Mouse (Mus musculus) limb, embryonic 12.5 days (tissue): ENCODE measurements at regions not wholly inside any gene's neighbourhood (a gene's known extent, or its start where the extent isn't known, plus 50 kb on each side); places are given as distances from the start of the nearest gene placed in this dataset.

ENCODE experiments used
- ATAC-seq: fragments of 200-750 bp; cut with Nextera tagmentation; 2 replicates; pipeline ENCODE4 v1.8.0; 2017; ENCODE audit warnings: low read depth, moderate TSS enrichment; ENCODE audit not compliant: insufficient number of reproducible peaks, insufficient read depth, low FRiP score, low TSS enrichment
- H3K27ac ChIP-seq: fragments of 300-500 bp; sonication (generic); 2 replicates; pipeline ENCODE4 v1.5.1; 2016; ENCODE audit warnings: mild to moderate bottlenecking, moderate library complexity
- H3K27me3 ChIP-seq: fragments of 300-500 bp; sonication (generic); 2 replicates; pipeline ENCODE4 v1.6.1; 2016; ENCODE audit warnings: mild to moderate bottlenecking, moderate library complexity
- H3K36me3 ChIP-seq: fragments of 300-500 bp; sonication (generic); 2 replicates; pipeline ENCODE4 v1.6.1; 2016; ENCODE audit warnings: mild to moderate bottlenecking, moderate library complexity
- H3K4me1 ChIP-seq: fragments of 300-500 bp; sonication (generic); replicated peaks from 2 replicates; pipeline ENCODE4 v1.6.1; 2016
- H3K4me2 ChIP-seq: fragments of 300-500 bp; sonication (generic); 2 replicates; pipeline ENCODE4 v1.6.1; 2016; ENCODE audit warnings: mild to moderate bottlenecking, moderate library complexity
- H3K4me3 ChIP-seq: fragments of 300-500 bp; sonication (generic); replicated peaks from 2 replicates; pipeline ENCODE4 v1.5.1; 2016; ENCODE audit warnings: mild to moderate bottlenecking
- H3K9ac ChIP-seq: fragments of 300-500 bp; sonication (generic); replicated peaks from 2 replicates; pipeline ENCODE4 v1.6.1; 2016; ENCODE audit warnings: mild to moderate bottlenecking, moderate library complexity
- H3K9me3 ChIP-seq: fragments of 300-500 bp; sonication (generic); 2 replicates; pipeline ENCODE4 v1.6.1; 2016; ENCODE audit warnings: mild to moderate bottlenecking, moderate library complexity
- WGBS: fragments of 180-500 bp; shearing (Covaris S2); methylation state at CpG from one replicate; pipeline ENCODE4 v1.1.7; 2016; 5-methylcytosine and 5-hydroxymethylcytosine counted together

- no peaks in the 10 kb centered on the region for H3K36me3 ChIP-seq
- peak overlapping the region; percentile 28 for H3K4me2 ChIP-seq
- no peaks in the 10 kb centered on the region for H3K27me3 ChIP-seq
- H3K27ac ChIP-seq, result 0 out of 2 replicates have a peak overlapping the region, but pooled peaks have one; percentile 35
- WGBS, result 15% methylated on average over 9 of the region's 9 CpGs
- H3K4me3 ChIP-seq, result no peak overlapping the region
- no peaks in the 10 kb centered on the region for H3K9me3 ChIP-seq
- H3K4me1 ChIP-seq, result peaks cover 29% of the 10 kb centered on the region
- ATAC-seq, result no peak
- H3K9ac ChIP-seq, result no peak overlapping the region; the same call in 1 of the 2 replicates
Measured at GRCm38 (mm10) chr2:30525295-30525694, 51.3 kb upstream of the Ier5l start.

GRCm38 (mm10) chr2:30525831-30526230, 51.8 kb upstream of the Ier5l start:
- 0 out of 2 replicates have a peak overlapping the region, but pooled peaks have one; percentile 35 for H3K27ac ChIP-seq
- no peaks in the 10 kb centered on the region for H3K27me3 ChIP-seq
- no peak overlapping the region for H3K4me3 ChIP-seq
- no peaks in the 10 kb centered on the region for H3K9me3 ChIP-seq
- H3K4me1 ChIP-seq, result peaks cover 29% of the 10 kb centered on the region
- no peak overlapping the region for H3K9ac ChIP-seq
- 64% methylated on average over 3 of the region's 3 CpGs for WGBS
- no peak for ATAC-seq
- H3K36me3 ChIP-seq, result no peaks in the 10 kb centered on the region
- 0 out of 2 replicates have a peak overlapping the region, but pooled peaks have one; percentile 28 for H3K4me2 ChIP-seq

GRCm38 (mm10) chr2:30527495-30527894, 53.5 kb upstream of the Ier5l start:
- Histone ChIP-seq H3K4me2 (no peak overlapping the region), H3K27ac (no peak overlapping the region), H3K9me3 (no peaks in the 10 kb centered on the region), H3K27me3 (no peaks in the 10 kb centered on the region), H3K4me3 (no peak overlapping the region), H3K36me3 (no peaks in the 10 kb centered on the region), H3K4me1 (peaks cover 29% of the 10 kb centered on the region), H3K9ac (no peak overlapping the region)
- ATAC-seq, result no peak
- WGBS, result 21% methylated on average over 4 of the region's 4 CpGs

DNA sequence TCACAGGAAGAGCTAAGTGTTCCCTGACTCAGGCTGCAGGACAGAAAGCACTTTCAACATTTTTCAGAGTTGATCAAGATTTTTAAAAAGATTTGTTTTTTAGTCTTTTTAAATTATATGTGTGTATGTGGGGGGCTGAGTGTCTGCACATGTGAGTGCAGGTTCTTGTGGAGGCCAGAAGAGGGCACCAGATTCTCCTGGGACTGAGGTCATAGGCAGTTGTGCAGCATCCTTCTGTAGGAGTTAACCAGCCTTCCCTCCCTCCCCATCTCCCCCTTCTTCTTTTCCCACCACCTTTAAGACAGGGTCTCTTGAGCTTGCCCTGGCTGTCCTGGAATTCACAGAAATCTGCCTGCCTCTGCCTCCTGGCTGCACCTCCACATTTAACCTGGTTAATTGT, 58.9 kb upstream of the Ier5l start:
- Histone ChIP-seq H3K4me1 (peaks cover 11% of the 10 kb centered on the region), H3K4me3 (no peak overlapping the region), H3K27ac (no peak overlapping the region), H3K9me3 (peaks cover 4% of the 10 kb centered on the region; the same call in 1 of the 2 replicates), H3K9ac (no peak overlapping the region), H3K36me3 (no peaks in the 10 kb centered on the region), H3K4me2 (no peak overlapping the region), H3K27me3 (no peaks in the 10 kb centered on the region)
- ATAC-seq, result no peak

DNA sequence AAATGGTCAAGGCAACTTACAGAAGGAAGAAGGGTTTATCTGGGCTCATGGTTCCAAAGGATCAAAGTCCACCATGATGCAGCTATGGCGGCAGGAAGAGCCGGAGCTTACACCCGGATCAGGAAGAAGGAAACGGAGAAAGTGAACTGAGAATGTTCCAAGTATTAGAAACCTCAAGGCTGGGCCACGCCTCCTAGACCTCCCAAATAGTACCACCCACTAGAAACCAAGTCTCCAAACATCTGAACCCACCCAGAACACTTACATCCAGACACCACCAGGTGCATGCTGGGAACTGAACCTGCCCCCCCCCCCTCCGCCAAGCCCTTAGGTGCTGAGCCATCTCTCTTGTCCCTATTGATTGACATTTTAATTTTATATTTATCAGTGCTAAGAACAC, 59.3 kb upstream of the Ier5l start:
- WGBS, result 95% methylated on average over 6 of the region's 6 CpGs
- no peaks in the 10 kb centered on the region for H3K27me3 ChIP-seq
- H3K4me2 ChIP-seq, result no peak overlapping the region
- no peak overlapping the region for H3K9ac ChIP-seq
- H3K9me3 ChIP-seq, result peaks cover 4% of the 10 kb centered on the region; the same call in 1 of the 2 replicates
- no peaks in the 10 kb centered on the region for H3K36me3 ChIP-seq
- H3K4me1 ChIP-seq, result peaks cover 9% of the 10 kb centered on the region
- no peak overlapping the region for H3K4me3 ChIP-seq
- no peak for ATAC-seq
- H3K27ac ChIP-seq, result no peak overlapping the region

GRCm38 (mm10) chr2:30534485-30534884, 60.4 kb upstream of the Cstad start:
- Histone ChIP-seq H3K27me3 (no peaks in the 10 kb centered on the region), H3K36me3 (no peaks in the 10 kb centered on the region), H3K9ac (no peak overlapping the region; the same call in 1 of the 2 replicates), H3K4me1 (peaks cover 9% of the 10 kb centered on the region), H3K4me3 (no peak overlapping the region), H3K4me2 (peak overlapping the region; percentile 11), H3K9me3 (peaks cover 4% of the 10 kb centered on the region; the same call in 1 of the 2 replicates), H3K27ac (no peak overlapping the region)
- WGBS, result 53% methylated on average over 10 of the region's 10 CpGs
- ATAC-seq, result no peak

- Histone ChIP-seq H3K9me3 (no peaks in the 10 kb centered on the region), H3K36me3 (no peaks in the 10 kb centered on the region), H3K4me2 (no peak overlapping the region), H3K4me1 (peaks cover 25% of the 10 kb centered on the region), H3K9ac (no peak overlapping the region), H3K27ac (no peak overlapping the region), H3K4me3 (no peak overlapping the region), H3K27me3 (no peaks in the 10 kb centered on the region)
- 100% methylated on average over 1 of the region's 1 CpGs for WGBS
- ATAC-seq, result no peak
Measured at GRCm38 (mm10) chr2:30539305-30539704, 55.5 kb upstream of the Cstad start.

GRCm38 (mm10) chr2:30541541-30541940, 53.3 kb upstream of the Cstad start:
- Histone ChIP-seq H3K9me3 (no peaks in the 10 kb centered on the region), H3K27ac (peak overlapping the region; percentile 64), H3K4me2 (no peak overlapping the region), H3K36me3 (no peaks in the 10 kb centered on the region), H3K27me3 (no peaks in the 10 kb centered on the region), H3K4me3 (no peak overlapping the region), H3K4me1 (peaks cover 42% of the 10 kb centered on the region), H3K9ac (no peak overlapping the region)
- ATAC-seq, result no peak
- WGBS, result 22% methylated on average over 4 of the region's 4 CpGs

DNA sequence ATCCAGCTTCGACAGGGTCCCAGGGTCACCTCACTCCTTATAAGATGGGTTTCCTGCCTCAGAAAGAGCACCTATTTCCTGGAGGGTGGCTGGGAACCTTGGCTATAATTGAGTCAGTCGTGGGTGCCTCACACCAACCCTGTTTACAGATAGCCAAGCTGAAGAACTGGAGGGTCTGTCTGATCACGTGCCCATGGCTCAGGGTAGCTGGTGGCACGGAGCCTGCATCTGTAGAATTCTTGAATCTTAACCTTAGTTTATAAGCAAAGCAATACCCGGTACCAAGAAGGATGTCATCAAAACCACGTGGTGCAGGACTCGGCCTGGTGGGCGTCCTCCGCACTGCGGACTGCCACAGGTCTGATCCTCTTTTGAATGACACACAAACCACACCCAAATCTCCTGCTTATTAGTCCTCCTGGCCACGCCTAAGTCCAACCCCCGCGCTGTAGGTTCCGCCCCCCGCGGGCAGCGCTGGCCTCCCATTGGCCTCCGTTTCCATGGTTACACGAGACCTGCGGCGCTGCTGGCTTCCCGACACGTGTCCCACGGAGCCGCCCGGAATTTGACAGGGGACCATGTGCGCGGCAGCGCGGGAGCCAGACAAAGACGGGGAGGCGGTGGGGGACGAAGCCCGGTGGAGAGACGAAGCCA, 49.9 kb upstream of the Cstad start:
- Histone ChIP-seq H3K9ac (peak overlapping the region; percentile 42; the same call in 1 of the 2 replicates), H3K27me3 (no peaks in the 10 kb centered on the region), H3K36me3 (no peaks in the 10 kb centered on the region), H3K4me1 (peaks cover 56% of the 10 kb centered on the region), H3K27ac (peak overlapping the region; percentile 54; the same call in 1 of the 2 replicates), H3K4me2 (peak overlapping the region; percentile 62), H3K4me3 (peak overlapping the region; percentile 30), H3K9me3 (peaks cover 5% of the 10 kb centered on the region; the same call in 1 of the 2 replicates)
- peak; percentile 80 for ATAC-seq
- 3% methylated on average over 35 of the region's 35 CpGs for WGBS
